Comparison of ENCODE assay signal across 24 mouse cellular contexts in the genomic region with DNA sequence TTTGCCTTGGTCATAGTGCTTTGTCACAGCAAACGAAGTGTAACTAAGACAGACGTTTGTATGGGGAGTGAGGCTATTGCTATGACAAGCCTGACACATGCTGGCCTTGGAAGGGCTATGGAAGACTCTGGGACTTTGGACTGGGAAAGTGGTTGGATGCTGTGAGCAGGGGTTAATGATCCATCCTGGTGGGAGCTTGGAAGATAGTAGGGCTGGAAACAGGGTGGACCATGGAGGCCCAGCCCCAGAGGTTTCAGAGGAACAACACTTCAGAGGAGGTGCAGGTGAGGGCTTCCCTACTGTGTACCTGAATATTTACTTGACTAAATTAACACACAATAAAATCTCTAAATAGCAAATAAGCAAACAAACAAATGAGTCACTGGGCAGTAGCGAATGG. TPM values are rescaled to one million over a fixed set of nuclear protein-coding genes. Genes with fewer than 3 reads are reported as not detected.
"Had no signal": no experiment of that assay in that cellular context is flagged by ENCODE, and none has a peak within 500 bp of the region (broad histone marks: within the 10 kb centered on the region; RNA-seq: fewer than 3 reads in every experiment).

No protein-coding gene starts in this region.

- H3K27me3 ChIP-seq: lung, embryonic 15.5 days; megakaryocyte, embryonic 14.5 days; midbrain, embryonic 13.5 days; midbrain, embryonic 15.5 days; neural tube, embryonic 12.5 days; stomach, embryonic 15.5 days had no signal

- H3K9me3 ChIP-seq: lung, embryonic 15.5 days; midbrain, embryonic 13.5 days; midbrain, embryonic 15.5 days; neural tube, embryonic 12.5 days; stomach, embryonic 15.5 days had no signal

- H3K27ac ChIP-seq: lung, embryonic 15.5 days; macrophage; midbrain, embryonic 13.5 days; midbrain, embryonic 15.5 days; neural tube, embryonic 12.5 days; stomach, embryonic 15.5 days; stomach, postnatal 0 days had no signal

- DNase-seq: lung, adult 2 months; lung, postnatal 14 days; lung, postnatal 36 days; right cerebral cortex, postnatal 14 days; thymus, adult 2 months; thymus, postnatal 25 days; thymus, postnatal 4 days had no signal

- H3K36me3 ChIP-seq: lung, embryonic 15.5 days; midbrain, embryonic 13.5 days; midbrain, embryonic 15.5 days; neural tube, embryonic 12.5 days; stomach, embryonic 15.5 days had no signal

- H3K4me1 ChIP-seq: lung, embryonic 15.5 days; megakaryocyte, embryonic 14.5 days; midbrain, embryonic 13.5 days; midbrain, embryonic 15.5 days; neural tube, embryonic 12.5 days; stomach, embryonic 15.5 days had no signal

- H3K4me3 ChIP-seq: lung, embryonic 15.5 days; megakaryocyte, embryonic 14.5 days; midbrain, embryonic 13.5 days; midbrain, embryonic 15.5 days; neural tube, embryonic 12.5 days; stomach, embryonic 15.5 days had no signal

RNA-seq across cellular contexts. Expression of gene Tex36, which starts 56.3 kb away (rescaled TPM):
- total RNA-seq: megakaryocyte progenitor cell, adult 5-6 weeks; midbrain, postnatal 0 days; monocyte, adult 5-6 weeks; neutrophil, adult 5-6 weeks had no signal
- polyA plus RNA-seq: lung, adult 2 months; lung, embryonic 15.5 days; lung, postnatal 0 days; macrophage; midbrain, embryonic 11.5 days; midbrain, embryonic 15.5 days; neural tube, embryonic 12.5 days; neural tube, embryonic 14.5 days; spleen, adult 2 months; stomach, embryonic 15.5 days; stomach, postnatal 0 days; thymus, adult 2 months; urinary bladder, adult 2 months had no signal
